Mouse (Mus musculus) layer of hippocampus, postnatal 10 days (tissue): ENCODE measurements around the gene Rnase2b. TPM values are rescaled to one million over a fixed set of nuclear protein-coding genes. Genes with fewer than 3 reads are reported as not detected.
"Not testable (repeated sequence)": the region's sequence is repeated elsewhere in the genome, so short reads cannot be mapped to it uniquely, and the experiment has no call there.

ENCODE experiments used
- DNase-seq, 2 experiments: peaks; one replicate each; pipeline ENCODE4 v3.0.0; 2021; ENCODE audit warnings: low spot score in 2 of 2
- long read RNA-seq: library from polyadenylated mRNA; stranded (forward); transcript quantifications from one replicate; pipeline ENCODE4 v2.0.0, GENCODE M21; 2023
- total RNA-seq, 2 experiments: library from RNA; stranded (reverse); gene quantifications; 2 replicates each; pipeline ENCODE4 v1.2.3; 2021

Gene Rnase2b
- not detected for total RNA-seq
- long read RNA-seq: 0 reads

DNA sequence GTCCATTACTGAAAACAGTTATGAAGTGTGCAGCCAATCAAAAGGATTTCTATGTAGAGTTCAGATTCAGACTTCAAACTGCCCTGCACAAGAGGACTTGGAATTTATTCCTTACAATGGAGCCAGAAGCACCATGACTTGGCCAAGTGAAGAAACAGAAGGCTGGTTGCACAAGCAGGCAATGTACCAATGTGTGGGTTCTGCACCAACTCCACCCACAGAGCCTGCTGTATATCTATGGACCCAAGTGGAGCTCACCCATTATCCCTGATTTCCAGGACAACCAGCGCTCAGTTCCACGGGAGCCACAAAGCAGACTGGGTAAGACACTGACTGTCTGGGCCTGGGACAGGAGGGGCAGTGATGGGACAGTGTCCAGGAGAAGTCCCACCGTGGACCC is at the start of gene Rnase2b:
Rnase2b (plus strand) TSS at position 285 of the 400 bp plus-strand sequence.
- not testable (repeated sequence) for DNase-seq

DNA sequence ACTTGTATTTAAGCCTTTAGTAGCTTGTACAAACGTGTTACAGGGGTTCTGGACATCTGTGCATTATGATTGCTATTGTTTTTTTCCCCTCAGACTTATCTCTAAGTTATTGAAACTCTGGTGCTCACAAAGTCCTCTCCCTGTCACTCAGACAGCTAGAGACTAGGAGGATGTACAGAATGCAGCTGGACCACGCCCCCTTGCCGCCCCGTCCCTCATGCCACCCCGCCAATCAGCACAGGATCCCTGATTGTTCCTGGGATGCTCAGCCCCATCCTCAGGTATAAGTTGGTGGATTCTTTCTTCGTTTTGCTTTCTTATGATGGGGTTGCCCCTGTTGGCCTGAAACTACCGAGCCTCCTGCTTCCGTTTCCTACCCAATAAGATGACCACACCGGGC is 48.6 kb upstream of the Rnase2b start:
- no peak for DNase-seq

GRCm38 (mm10) chr14:51113916-51114560 is 48.0 kb upstream of the Rnase2b start, which contains the start of gene Eddm3b:
Gene Eddm3b (plus strand): TSS chr14:51114426.
- no peak for DNase-seq

DNA sequence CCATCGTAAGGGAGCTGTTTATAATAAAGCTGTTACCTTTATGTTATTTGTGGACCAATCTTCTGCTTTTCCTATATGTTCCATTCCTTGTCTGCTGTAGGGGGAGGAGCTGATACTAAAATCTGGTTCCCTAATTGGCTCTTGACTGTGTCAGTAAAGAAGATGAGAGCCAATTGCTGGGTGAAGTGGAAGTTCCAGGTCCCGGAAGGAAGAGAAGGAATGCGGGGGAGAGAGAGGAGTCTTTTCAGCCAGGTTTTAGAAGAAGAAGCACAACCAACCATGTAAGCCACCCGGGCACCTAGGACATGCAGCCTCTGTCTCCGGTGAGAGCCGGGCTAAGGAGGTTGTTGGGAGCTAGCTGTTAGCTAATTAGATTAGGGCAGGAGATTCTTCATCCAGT is 36.4 kb upstream of the Rnase2b start:
- no peak for DNase-seq

GRCm38 (mm10) chr14:51127648-51128258 is 34.3 kb upstream of the Rnase2b start:
- no peak for DNase-seq

- no peak for DNase-seq
These were observed 33.1 kb upstream of the Rnase2b start for GRCm38 (mm10) chr14:51128775-51129623.

- DNase-seq: no peak
These were observed 32.5 kb upstream of the Rnase2b start for GRCm38 (mm10) chr14:51129624-51129975.

DNA sequence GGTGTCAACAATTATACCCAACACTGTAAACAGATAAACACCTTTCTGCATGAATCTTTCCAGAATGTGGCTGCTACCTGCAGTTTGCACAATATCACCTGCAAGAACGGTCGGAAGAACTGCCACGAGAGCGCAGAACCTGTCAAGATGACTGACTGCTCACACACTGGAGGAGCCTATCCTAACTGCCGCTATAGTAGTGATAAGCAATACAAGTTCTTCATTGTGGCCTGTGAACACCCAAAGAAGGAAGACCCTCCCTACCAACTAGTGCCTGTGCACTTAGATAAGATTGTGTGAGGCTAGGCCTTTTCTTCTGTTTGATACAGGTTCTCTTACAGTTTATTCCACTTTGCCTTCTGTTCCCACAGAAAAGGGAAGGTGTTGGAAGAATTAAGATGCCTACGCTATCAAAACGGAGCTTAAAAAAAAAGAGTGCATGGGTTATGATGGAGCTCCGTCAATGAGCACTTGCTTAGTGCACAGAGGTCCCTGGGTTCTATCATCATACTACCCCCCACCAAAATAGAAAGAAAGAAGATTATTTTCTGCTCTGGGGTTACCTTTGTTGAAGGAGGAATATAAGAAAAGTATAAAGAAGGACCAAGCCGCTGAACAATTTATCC is 31.6 kb upstream of the Rnase2b start:
- no peak for DNase-seq

DNA sequence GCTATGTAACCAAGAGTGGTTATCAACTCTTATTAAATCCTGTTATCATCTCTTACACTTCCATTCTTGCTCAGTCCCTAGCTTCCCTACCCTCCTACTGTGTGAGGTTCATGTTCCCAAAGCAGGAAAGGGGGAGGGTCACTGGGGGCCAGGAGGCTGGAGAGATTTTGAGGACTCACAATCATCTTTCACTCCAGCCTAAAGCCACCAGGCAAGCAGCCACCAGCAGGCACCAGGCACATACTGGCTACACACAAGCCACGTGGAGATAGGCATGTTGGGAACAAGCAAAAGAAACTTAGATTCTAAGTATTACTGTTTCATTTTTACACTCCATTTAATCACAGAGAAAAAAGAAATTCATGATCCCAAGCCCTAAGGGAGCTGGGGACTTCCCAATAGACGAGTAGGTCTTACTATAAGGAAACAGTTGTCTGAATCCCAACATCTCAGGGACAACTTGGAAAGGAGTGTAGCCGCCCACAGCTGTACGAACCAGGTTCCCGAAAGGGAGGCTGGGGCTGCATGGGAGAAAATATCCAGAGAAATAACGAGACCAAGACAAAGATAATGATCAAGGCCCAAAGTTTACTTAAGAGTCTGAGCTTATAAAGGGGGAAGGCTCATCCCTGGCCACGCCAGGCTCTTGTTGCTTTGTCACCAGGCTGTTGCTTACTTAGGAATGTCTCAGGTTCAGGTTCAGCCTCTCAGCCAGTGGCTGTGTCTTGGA is 30.8 kb upstream of the Rnase2b start:
- no peak for DNase-seq

DNA sequence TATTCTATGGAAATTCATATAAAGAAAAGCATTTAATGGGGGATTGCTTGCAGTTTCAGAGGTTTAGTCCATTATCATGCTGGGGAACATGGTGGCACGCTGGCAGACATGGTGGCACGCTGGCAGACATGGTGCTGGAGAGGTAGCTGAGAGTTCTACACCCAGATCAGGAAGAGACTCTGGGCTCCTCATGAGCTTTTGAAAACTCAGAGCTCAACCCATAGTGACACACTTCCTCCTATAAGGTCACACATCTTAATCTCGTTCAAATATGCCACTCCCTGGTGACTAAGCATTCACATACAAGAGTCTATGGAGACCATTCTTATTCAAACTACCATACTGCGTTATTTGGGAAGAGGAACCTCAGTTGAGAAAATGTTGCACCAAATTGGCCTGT is 29.7 kb upstream of the Rnase2b start:
- DNase-seq: no peak

DNA sequence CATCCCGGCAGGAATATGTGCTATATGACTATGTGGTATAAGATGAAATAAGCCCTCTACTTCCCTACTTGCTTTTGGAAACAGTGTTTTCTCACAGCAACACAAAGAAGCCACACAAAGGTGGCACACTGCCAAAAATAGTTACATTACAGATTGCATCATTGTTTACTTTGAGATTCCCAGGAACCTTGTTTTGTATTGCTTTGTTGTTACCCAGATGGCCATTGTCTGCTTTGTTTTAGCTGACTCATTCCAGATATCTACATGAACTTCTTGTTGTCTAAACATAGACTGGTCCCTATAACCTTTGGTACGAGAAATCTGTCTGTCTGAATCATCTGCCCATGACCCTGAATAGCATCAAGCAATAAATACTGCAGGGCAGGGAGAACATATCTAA is 21.7 kb upstream of the Rnase2b start:
- DNase-seq: no peak

DNA sequence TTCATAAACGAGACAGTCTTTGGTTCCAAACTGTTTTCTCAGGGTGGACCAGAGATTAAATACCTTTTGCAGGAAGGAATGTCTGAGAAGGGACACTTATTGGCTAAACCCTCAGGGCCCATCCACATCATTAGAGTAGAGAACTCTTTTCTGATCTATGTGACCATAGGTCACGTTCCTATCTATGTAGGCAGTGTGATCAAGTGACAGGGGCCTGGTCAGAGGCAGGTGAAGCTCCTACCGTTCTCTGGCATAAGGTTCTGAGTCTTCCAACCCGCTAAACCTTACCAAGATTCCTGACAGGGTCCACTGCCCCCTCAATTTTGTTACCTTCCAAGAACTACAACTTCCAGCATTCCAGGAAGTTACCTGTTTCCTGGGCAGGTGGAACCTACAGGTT is 19.9 kb upstream of the Rnase2b start:
- no peak for DNase-seq

DNA sequence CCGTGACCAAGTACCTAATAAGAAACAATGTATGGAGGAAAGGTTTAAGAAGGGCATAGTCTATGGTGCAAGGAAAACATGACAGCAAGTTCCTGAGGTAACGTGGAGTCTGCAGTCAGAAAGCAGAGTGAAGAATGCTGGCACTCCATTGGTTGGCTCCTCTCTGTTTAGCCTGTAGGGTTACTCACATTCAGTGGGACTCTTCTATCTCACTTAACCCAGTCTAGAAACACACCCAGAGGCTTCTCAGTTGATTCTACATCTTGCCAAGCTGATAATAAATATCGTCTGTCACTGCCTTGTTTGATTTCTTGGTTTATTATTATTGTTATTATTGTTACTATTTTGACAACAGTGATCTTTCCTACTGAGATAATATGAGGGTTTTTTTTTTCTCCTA is 19.5 kb upstream of the Rnase2b start:
- DNase-seq: no peak

- peak; percentile 32 to 36 for DNase-seq
These were observed 18.8 kb upstream of the Rnase2b start for GRCm38 (mm10) chr14:51143287-51143686.

DNA sequence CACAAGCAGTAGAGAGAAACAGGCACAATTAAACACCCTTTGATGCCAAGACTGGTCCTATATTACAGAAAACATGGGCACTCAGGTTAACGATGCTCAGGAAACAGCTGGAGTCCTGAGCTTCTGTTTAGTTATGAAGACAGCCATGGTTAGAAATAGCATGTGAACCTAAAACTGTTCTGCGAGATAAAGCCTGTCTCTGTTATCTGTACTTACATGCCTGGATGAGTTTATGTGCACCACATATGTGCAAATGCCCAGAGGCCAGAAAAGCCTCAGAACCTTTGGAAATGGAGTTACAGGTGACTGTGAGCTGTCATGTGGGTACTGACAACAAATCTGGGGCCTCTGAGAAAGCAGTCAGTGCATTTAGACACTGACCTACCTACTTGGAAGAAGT is 18.1 kb upstream of the Rnase2b start:
- DNase-seq: no peak

GRCm38 (mm10) chr14:51144451-51144850 is 17.6 kb upstream of the Rnase2b start:
- DNase-seq: no peak

- peak in 1 of 2 experiments; percentile 22 for DNase-seq
These were observed 16.5 kb upstream of the Rnase2b start for GRCm38 (mm10) chr14:51145521-51145920.

DNA sequence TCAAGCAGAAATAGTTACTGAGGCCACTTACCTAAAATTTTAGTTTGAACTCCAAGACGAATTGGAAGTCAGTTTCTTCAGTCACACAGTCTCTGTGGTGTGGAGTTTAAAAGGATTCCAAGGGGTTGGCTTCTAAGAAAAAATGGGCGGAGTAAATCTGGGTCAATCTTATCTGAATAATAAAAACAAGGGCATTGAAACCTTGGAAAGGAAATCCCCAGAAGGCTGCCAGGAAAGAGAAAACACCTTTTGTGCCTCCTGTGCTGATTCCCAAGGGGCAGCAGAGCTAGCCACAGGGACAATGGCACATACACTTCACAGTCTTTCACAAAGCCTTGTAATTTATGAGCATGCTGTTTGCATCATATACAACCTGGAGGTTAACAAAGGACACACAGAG is 15.4 kb upstream of the Rnase2b start, which contains the start of gene Rnase1:
Rnase1 (minus strand) TSS at position 101 of the 400 bp plus-strand sequence.
- DNase-seq: no peak

DNA sequence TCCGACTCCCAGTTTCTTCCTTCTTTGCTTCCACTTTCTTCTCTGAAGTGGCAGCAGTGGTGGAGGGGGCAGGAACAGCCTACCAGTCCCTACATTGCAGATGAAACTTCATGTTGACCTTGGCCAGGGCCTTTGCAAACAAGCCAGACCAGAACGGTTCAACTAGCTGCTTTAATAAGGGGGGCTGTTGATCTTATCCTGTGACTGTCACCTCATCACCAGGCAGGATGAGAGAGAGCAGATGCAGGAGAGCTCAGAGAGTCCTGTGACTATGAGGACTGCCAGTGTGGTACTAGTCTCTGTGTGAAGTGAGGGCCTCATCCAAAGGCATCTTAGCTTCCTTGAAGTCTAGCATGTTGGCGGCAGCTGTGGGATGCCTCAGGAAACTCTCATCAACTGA is 14.1 kb upstream of the Rnase2b start:
- no peak for DNase-seq

GRCm38 (mm10) chr14:51149164-51149563 is 12.9 kb upstream of the Rnase2b start:
- no peak for DNase-seq
